Mouse (Mus musculus) liver, embryonic 16.5 days (tissue): Measurements from ENCODE around the gene Dcaf1. TPM values are rescaled to one million over a fixed set of nuclear protein-coding genes. Genes with fewer than 3 reads are reported as not detected.

Source experiments
- ATAC-seq: fragments of 200-750 bp; cut with Nextera tagmentation; 2 replicates; pipeline ENCODE4 v1.8.0; 2017; ENCODE audit warnings: low read depth, mild to moderate bottlenecking, moderate number of reproducible peaks, moderate library complexity
- H3K27ac ChIP-seq: fragments of 300-500 bp; sonication (generic); 2 replicates; pipeline ENCODE4 v1.5.1; 2014; ENCODE audit warnings: mild to moderate bottlenecking, low read length
- H3K27me3 ChIP-seq: fragments of 300-500 bp; sonication (generic); 2 replicates; pipeline ENCODE4 v1.6.1; 2014; ENCODE audit warnings: low read depth, low read length, mixed read lengths; ENCODE audit not compliant: control insufficient read depth, insufficient read depth
- H3K36me3 ChIP-seq: fragments of 300-500 bp; sonication (generic); 2 replicates; pipeline ENCODE4 v1.6.1; 2014; ENCODE audit warnings: mild to moderate bottlenecking; ENCODE audit not compliant: control insufficient read depth, insufficient read depth
- H3K4me1 ChIP-seq: fragments of 300-500 bp; sonication (generic); 2 replicates; pipeline ENCODE4 v1.6.1; 2014; ENCODE audit warnings: low read depth, low read length, mixed read lengths; ENCODE audit not compliant: control insufficient read depth
- H3K4me2 ChIP-seq: fragments of 300-500 bp; sonication (generic); 2 replicates; pipeline ENCODE4 v1.6.1; 2014; ENCODE audit warnings: low read depth, low read length, mixed read lengths
- H3K4me3 ChIP-seq: fragments of 300-500 bp; sonication (generic); 2 replicates; pipeline ENCODE4 v1.5.1; 2014; ENCODE audit warnings: low read depth, mild to moderate bottlenecking, low read length
- H3K9ac ChIP-seq: fragments of 300-500 bp; sonication (generic); 2 replicates; pipeline ENCODE4 v1.6.1; 2014; ENCODE audit warnings: low read depth, low read length
- H3K9me3 ChIP-seq: fragments of 300-500 bp; sonication (generic); replicated peaks from 2 replicates; pipeline ENCODE4 v1.6.1; 2016; ENCODE audit warnings: low read length; ENCODE audit not compliant: control insufficient read depth
- WGBS: fragments of 180-500 bp; shearing (Covaris S2); extraction: QIAGEN DNeasy Blood & Tissue Kit; methylation state at CpG from one replicate; pipeline ENCODE4 v1.1.7; 2014; ENCODE audit not compliant: insufficient replicate concordance; 5-methylcytosine and 5-hydroxymethylcytosine counted together
- polyA plus RNA-seq: library from polyadenylated mRNA; unstranded; fragments of >200 nt; fragmentation: Nextera tagmentation; extraction: Ambion mirVana; gene quantifications from 2 replicates; pipeline ENCODE4 v1.2.1, GENCODE M21; 2015

Gene Dcaf1
- polyA plus RNA-seq, 1 experiment from 2014 or later: 12.4 TPM

DNA sequence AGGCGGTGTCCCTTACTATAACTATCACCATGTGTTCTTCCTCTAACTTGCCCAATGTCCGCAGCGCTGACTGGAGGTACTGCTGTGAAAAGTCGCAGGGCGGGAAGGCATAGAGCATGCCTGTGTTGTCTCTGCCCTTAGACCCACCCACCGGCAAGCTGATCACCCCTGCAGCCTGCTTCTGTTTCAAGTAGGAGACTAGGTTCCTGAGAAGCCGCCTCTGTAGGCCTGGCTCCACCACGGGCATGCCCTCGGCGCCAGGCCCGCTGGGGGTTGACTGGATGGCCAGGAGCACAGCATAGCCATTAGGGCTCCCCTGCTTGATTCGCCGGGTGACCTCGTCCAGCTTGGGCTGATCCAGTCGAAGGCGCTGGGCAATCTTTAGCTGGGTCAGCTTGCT lies 62.6 kb downstream of the Dcaf1 start:
- no peaks in the 10 kb centered on the region for H3K9me3 ChIP-seq
- ATAC-seq: no peak
- H3K36me3 ChIP-seq: peaks cover 28% of the 10 kb centered on the region
- H3K4me2 ChIP-seq: peak overlapping the region; percentile 96
- H3K4me1 ChIP-seq: peaks cover 48% of the 10 kb centered on the region
- H3K9ac ChIP-seq: peak overlapping the region; percentile 36; the same call in 1 of the 2 replicates
- peak overlapping the region; percentile 93 for H3K4me3 ChIP-seq
- 68% methylated on average over 16 of the region's 16 CpGs for WGBS
- H3K27me3 ChIP-seq: no peaks in the 10 kb centered on the region
- no peak overlapping the region for H3K27ac ChIP-seq

GRCm38 (mm10) chr9:106884996-106885900 lies 63.6 kb downstream of the Dcaf1 start:
- peaks cover 56% of the 10 kb centered on the region for H3K4me1 ChIP-seq

GRCm38 (mm10) chr9:106885901-106886731 lies 64.4 kb downstream of the Dcaf1 start:
- H3K9ac ChIP-seq: peak overlapping the region; percentile 92
- under 1% methylated on average over 98 of the region's 107 CpGs for WGBS
- H3K4me2 ChIP-seq: peak overlapping the region; percentile 96
- H3K36me3 ChIP-seq: peaks cover 41% of the 10 kb centered on the region
- peak overlapping the region; percentile 93 for H3K4me3 ChIP-seq
- H3K9me3 ChIP-seq: no peaks in the 10 kb centered on the region
- H3K4me1 ChIP-seq: peaks cover 63% of the 10 kb centered on the region
- H3K27ac ChIP-seq: peak overlapping the region; percentile 97
- no peaks in the 10 kb centered on the region for H3K27me3 ChIP-seq
- ATAC-seq: peak; percentile 10

More at GRCm38 (mm10) chr9:106884996-106885900, 63.6 kb downstream of the Dcaf1 start:
- no peaks in the 10 kb centered on the region for H3K27me3 ChIP-seq
- 46% methylated on average over 44 of the region's 44 CpGs for WGBS
- H3K9me3 ChIP-seq: no peaks in the 10 kb centered on the region
- peaks cover 38% of the 10 kb centered on the region for H3K36me3 ChIP-seq
- H3K27ac ChIP-seq: no peak overlapping the region
- H3K9ac ChIP-seq: peak overlapping the region; percentile 92
- peak overlapping the region; percentile 96 for H3K4me2 ChIP-seq
- no peak for ATAC-seq
- peak overlapping the region; percentile 93 for H3K4me3 ChIP-seq

GRCm38 (mm10) chr9:106886828-106887702 lies 65.4 kb downstream of the Dcaf1 start, which contains the start of gene Rbm15b:
Rbm15b (minus strand) TSS chr9:106887428.
- Histone ChIP-seq H3K36me3 (peaks cover 37% of the 10 kb centered on the region), H3K9ac (peak within 1 kb of the TSS; percentile 92), H3K27me3 (no peaks in the 10 kb centered on the region), H3K27ac (peak within 1 kb of the TSS; percentile 97), H3K4me3 (peak within 1 kb of the TSS; percentile 93), H3K4me1 (peaks cover 63% of the 10 kb centered on the region), H3K4me2 (peak within 1 kb of the TSS; percentile 96), H3K9me3 (no peaks in the 10 kb centered on the region)
- WGBS: 2% methylated on average over 88 of the region's 101 CpGs
- ATAC-seq: peak; percentile 73

- Histone ChIP-seq H3K9ac (no peak overlapping the region; the same call in 1 of the 2 replicates), H3K9me3 (no peaks in the 10 kb centered on the region), H3K36me3 (peaks cover 32% of the 10 kb centered on the region), H3K4me1 (peaks cover 58% of the 10 kb centered on the region), H3K4me3 (no peak overlapping the region), H3K27ac (no peak overlapping the region), H3K27me3 (no peaks in the 10 kb centered on the region), H3K4me2 (peak overlapping the region; percentile 89; the same call in 1 of the 2 replicates)
- no peak for ATAC-seq
- 90% methylated on average over 3 of the region's 3 CpGs for WGBS
Measured at GRCm38 (mm10) chr9:106888346-106888745, 66.7 kb downstream of the Dcaf1 start.

DNA sequence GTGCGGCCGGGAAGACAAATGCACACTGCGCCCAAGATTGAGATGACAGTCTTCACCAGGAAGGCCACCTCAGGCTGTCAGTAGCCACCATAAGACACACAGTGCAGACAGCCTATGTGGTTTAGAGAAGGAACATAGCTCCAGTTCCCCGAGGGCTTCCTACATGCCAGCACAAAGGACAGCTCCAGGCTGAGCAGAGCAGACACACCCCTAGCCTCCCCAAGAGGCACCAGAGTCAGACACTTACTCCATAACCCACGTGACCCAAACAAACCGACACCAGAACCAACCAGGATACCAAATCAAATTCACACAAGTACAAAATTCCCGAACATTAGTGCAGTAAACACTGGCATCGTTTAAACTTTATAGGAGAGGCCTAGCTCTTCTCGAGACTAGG lies 67.6 kb downstream of the Dcaf1 start:
- no peak overlapping the region for H3K27ac ChIP-seq
- no peak overlapping the region for H3K9ac ChIP-seq
- H3K27me3 ChIP-seq: no peaks in the 10 kb centered on the region
- no peak overlapping the region for H3K4me3 ChIP-seq
- no peaks in the 10 kb centered on the region for H3K9me3 ChIP-seq
- H3K4me2 ChIP-seq: 0 out of 2 replicates have a peak overlapping the region, but pooled peaks have one; percentile 2
- ATAC-seq: no peak
- H3K36me3 ChIP-seq: peaks cover 29% of the 10 kb centered on the region
- 79% methylated on average over 9 of the region's 9 CpGs for WGBS
- peaks cover 54% of the 10 kb centered on the region for H3K4me1 ChIP-seq

GRCm38 (mm10) chr9:106890496-106891240 lies 69.0 kb downstream of the Dcaf1 start:
- whole genome bisulfite sequencing: 61% methylated on average over 8 of the region's 8 CpGs
- H3K36me3 ChIP-seq: peaks cover 26% of the 10 kb centered on the region
- no peaks in the 10 kb centered on the region for H3K27me3 ChIP-seq
- peaks cover 41% of the 10 kb centered on the region for H3K4me1 ChIP-seq
- peak overlapping the region; percentile 82 for H3K4me3 ChIP-seq
- H3K9me3 ChIP-seq: no peaks in the 10 kb centered on the region
- peak overlapping the region; percentile 93 for H3K9ac ChIP-seq
- H3K4me2 ChIP-seq: peak overlapping the region; percentile 76
- no peak for ATAC-seq
- no peak overlapping the region for H3K27ac ChIP-seq
